ENCODE assay signal across 9 mouse cellular contexts in genomic region chr7:99441534-99442072, GRCm38 (mm10). TPM values are rescaled to one million over a fixed set of nuclear protein-coding genes. Genes with fewer than 3 reads are reported as not detected.
DNase-seq lines count a peak whose midpoint lies in the region; ATAC-seq and TF ChIP-seq lines count a peak whose summit lies in the region.
"Had no signal": no experiment of that assay in that cellular context is flagged by ENCODE, and none has a peak within 500 bp of the region (broad histone marks: within the 10 kb centered on the region; RNA-seq: fewer than 3 reads in every experiment).

No protein-coding gene starts in this region.

- H3K9ac ChIP-seq in heart, embryonic 16.5 days (ENCODE audit: low read length): peak overlapping the region; percentile 54
- H3K9ac ChIP-seq in neural tube, embryonic 14.5 days (replicated peaks; ENCODE audit: low read depth, low read length): no peak overlapping the region
- H3K9ac ChIP-seq: liver, embryonic 14.5 days had no signal

- peaks cover 39% of the 10 kb centered on the region for H3K4me1 ChIP-seq in E14TG2a.4 (replicated peaks; ENCODE audit: low read depth, low read length)
- peaks cover 27% of the 10 kb centered on the region for H3K4me1 ChIP-seq in heart, embryonic 16.5 days (ENCODE audit: control insufficient read depth, insufficient read depth, low read length)
- peaks cover 10% of the 10 kb centered on the region for H3K4me1 ChIP-seq in neural tube, embryonic 14.5 days (ENCODE audit: control insufficient read depth, insufficient read depth, low read length)

- peak overlapping the region; percentile 92 for H3K27ac ChIP-seq in heart, embryonic 16.5 days (ENCODE audit: low read length)
- peak overlapping the region; percentile 4; the same call in 1 of the 2 replicates for H3K27ac ChIP-seq in neural tube, embryonic 14.5 days (ENCODE audit: low read depth, low read length)
- H3K27ac ChIP-seq: liver, embryonic 14.5 days had no signal

- WGBS in heart, embryonic 16.5 days: 11% methylated on average over 6 of the region's 6 CpGs
- 22% methylated on average over 6 of the region's 6 CpGs for WGBS in neural tube, embryonic 14.5 days

- H3K27me3 ChIP-seq in E14TG2a.4 (ENCODE audit: insufficient read depth, low read length): peaks cover 23% of the 10 kb centered on the region
- no peaks in the 10 kb centered on the region for H3K27me3 ChIP-seq in heart, embryonic 16.5 days (ENCODE audit: control insufficient read depth, insufficient read depth, low read length)
- no peaks in the 10 kb centered on the region for H3K27me3 ChIP-seq in neural tube, embryonic 14.5 days (ENCODE audit: control insufficient read depth, insufficient read depth, low read length)

- no peaks in the 10 kb centered on the region for H3K36me3 ChIP-seq in E14TG2a.4 (ENCODE audit: insufficient read depth, low read length)
- peaks cover 3% of the 10 kb centered on the region; the same call in 1 of the 2 replicates for H3K36me3 ChIP-seq in heart, embryonic 16.5 days (ENCODE audit: control insufficient read depth, insufficient read depth)
- peaks cover 5% of the 10 kb centered on the region; the same call in 1 of the 2 replicates for H3K36me3 ChIP-seq in neural tube, embryonic 14.5 days (ENCODE audit: control insufficient read depth, insufficient read depth, low read length)

- H3K9me3 ChIP-seq in E14TG2a.4 (ENCODE audit: low read length): no peaks in the 10 kb centered on the region
- H3K9me3 ChIP-seq in heart, embryonic 16.5 days (replicated peaks; ENCODE audit: control insufficient read depth, low read length): no peaks in the 10 kb centered on the region
- no peaks in the 10 kb centered on the region for H3K9me3 ChIP-seq in neural tube, embryonic 14.5 days (ENCODE audit: control insufficient read depth, low read length)

- peak; percentile 60 to 78 for DNase-seq in adrenal gland, postnatal 36 days
- peak; percentile 88 for DNase-seq in kidney, postnatal 10 days
- DNase-seq in cerebellum, adult 9-10 months: no peak
- DNase-seq in spleen, postnatal 4 days (ENCODE audit: low spot score in 2 of 2): no peak

- peak; percentile 97 for ATAC-seq in heart, embryonic 16.5 days (replicated peaks; ENCODE audit: extremely low read depth, insufficient read depth, low FRiP score)
- ATAC-seq in neural tube, embryonic 14.5 days (ENCODE audit: low read depth): peak; percentile 35
- ATAC-seq in CD4-positive, CD25-positive, alpha-beta regulatory T cell, adult 4 months: no peak

- 0 out of 2 replicates have a peak overlapping the region, but pooled peaks have one; percentile 4 for H3K4me3 ChIP-seq in E14TG2a.4 (replicated peaks; ENCODE audit: low read length)
- no peak overlapping the region for H3K4me3 ChIP-seq in heart, embryonic 16.5 days (ENCODE audit: low read length)
- no peak overlapping the region for H3K4me3 ChIP-seq in neural tube, embryonic 14.5 days (ENCODE audit: low read depth, low read length)

- TF ChIP-seq CTCF in E14TG2a.4 (conservative IDR thresholded peaks at IDR 0.05; ENCODE audit: low read length): no peak

- peak overlapping the region; percentile 42 for H3K4me2 ChIP-seq in heart, embryonic 16.5 days (ENCODE audit: low read depth, low read length)
- no peak overlapping the region for H3K4me2 ChIP-seq in neural tube, embryonic 14.5 days (ENCODE audit: low read depth, low read length)

RNA-seq across cellular contexts. Expression of gene Klhl35, which starts 24.2 kb away (rescaled TPM):
- total RNA-seq in adrenal gland, postnatal 36 days (2021): under 1 TPM; 0.50 to 0.63 TPM
- 0.63 and 0.92 TPM in 2 replicates for polyA plus RNA-seq in heart, embryonic 16.5 days (2015; fragmentation: Nextera tagmentation; extraction: Ambion mirVana)
- 2.4 and 4.8 TPM in 2 replicates for polyA plus RNA-seq in neural tube, embryonic 14.5 days (2014; fragmentation: Nextera tagmentation; extraction: Ambion mirVana)
- not detected for polyA plus RNA-seq in CD4-positive, CD25-positive, alpha-beta regulatory T cell, adult 4 months (2017; shearing (Covaris generic))

RNA-seq across cellular contexts. Expression of gene Rps3, which starts 41.9 kb away (rescaled TPM):
- total RNA-seq in adrenal gland, postnatal 36 days (2021): 100 to 1,000 TPM; 549 to 598 TPM
- polyA plus RNA-seq in heart, embryonic 16.5 days (2015; fragmentation: Nextera tagmentation; extraction: Ambion mirVana): 471 and 474 TPM in 2 replicates
- polyA plus RNA-seq in neural tube, embryonic 14.5 days (2014; fragmentation: Nextera tagmentation; extraction: Ambion mirVana): 408 and 464 TPM in 2 replicates
- polyA plus RNA-seq in CD4-positive, CD25-positive, alpha-beta regulatory T cell, adult 4 months (2017; shearing (Covaris generic)): 1,000 to 10,000 TPM; 2,515 to 4,056 TPM

Comparison
In these comparisons a context has a peak if more than half of its experiments do, and no peak if none do; other contexts are left out.
1. DNase-seq: peak in adrenal gland, postnatal 36 days (2 of 2) and kidney, postnatal 10 days (single experiment); none in cerebellum, adult 9-10 months (single experiment) and spleen, postnatal 4 days (0 of 2).